Mouse (Mus musculus): ENCODE measurements at regions not wholly inside any gene's neighbourhood (a gene's known extent, or its start where the extent isn't known, plus 50 kb on each side); places are given as distances from the start of the nearest gene placed in this dataset.

- Histone ChIP-seq H3K27ac (no peak overlapping the region), H3K9ac (replicated peaks; ENCODE audit: low read length) (no peak overlapping the region), H3K4me2 (ENCODE audit: low read depth, low read length) (no peak overlapping the region), H3K4me1 (ENCODE audit: insufficient read depth, low read length) (no peaks in the 10 kb centered on the region), H3K4me3 (ENCODE audit: low read length) (no peak overlapping the region), H3K27me3 (ENCODE audit: insufficient read depth, low read length) (no peaks in the 10 kb centered on the region), H3K9me3 (ENCODE audit: low read length) (no peaks in the 10 kb centered on the region), H3K36me3 (ENCODE audit: insufficient read depth, low read length) (no peaks in the 10 kb centered on the region)
- ATAC-seq: no peak
- WGBS: 89% methylated on average over 2 of the region's 2 CpGs
- no peak for TF ChIP-seq CTCF (IDR thresholded peaks at IDR 0.05; ENCODE audit: low read depth)
- no peak for DNase-seq (ENCODE audit: low spot score)
Observed at GRCm38 (mm10) chr9:79216432-79216831, 502.2 kb downstream of the Col12a1 start.

GRCm38 (mm10) chr9:79233081-79233480 lies 485.6 kb downstream of the Col12a1 start:
- H3K4me2 ChIP-seq (ENCODE audit: low read depth, low read length): no peak overlapping the region
- no peaks in the 10 kb centered on the region for H3K4me1 ChIP-seq (ENCODE audit: insufficient read depth, low read length)
- H3K9me3 ChIP-seq (ENCODE audit: low read length): no peaks in the 10 kb centered on the region
- no peak for TF ChIP-seq CTCF (IDR thresholded peaks at IDR 0.05; ENCODE audit: low read depth)
- no peaks in the 10 kb centered on the region for H3K36me3 ChIP-seq (ENCODE audit: insufficient read depth, low read length)
- H3K27ac ChIP-seq: no peak overlapping the region
- WGBS: 80% methylated on average over 3 of the region's 3 CpGs
- DNase-seq (ENCODE audit: low spot score): no peak
- H3K4me3 ChIP-seq (ENCODE audit: low read length): no peak overlapping the region
- no peaks in the 10 kb centered on the region for H3K27me3 ChIP-seq (ENCODE audit: insufficient read depth, low read length)
- no peak overlapping the region for H3K9ac ChIP-seq (replicated peaks; ENCODE audit: low read length)
- no peak for ATAC-seq

- H3K27ac ChIP-seq: no peak overlapping the region
- no peaks in the 10 kb centered on the region for H3K4me1 ChIP-seq (ENCODE audit: insufficient read depth, low read length)
- H3K9ac ChIP-seq (replicated peaks; ENCODE audit: low read length): no peak overlapping the region
- H3K4me2 ChIP-seq (ENCODE audit: low read depth, low read length): no peak overlapping the region
- no peaks in the 10 kb centered on the region for H3K27me3 ChIP-seq (ENCODE audit: insufficient read depth, low read length)
- no peaks in the 10 kb centered on the region for H3K9me3 ChIP-seq (ENCODE audit: low read length)
- ATAC-seq: no peak
- 82% methylated on average over 1 of the region's 1 CpGs for WGBS
- no peaks in the 10 kb centered on the region for H3K36me3 ChIP-seq (ENCODE audit: insufficient read depth, low read length)
- no peak overlapping the region for H3K4me3 ChIP-seq (ENCODE audit: low read length)
- DNase-seq (ENCODE audit: low spot score): no peak
- no peak for TF ChIP-seq CTCF (IDR thresholded peaks at IDR 0.05; ENCODE audit: low read depth)
Observed at GRCm38 (mm10) chr9:79233751-79234150, 484.9 kb downstream of the Col12a1 start.

- ATAC-seq (peak; percentile 74), DNase-seq (ENCODE audit: low spot score) (peak; percentile 50)
- Histone ChIP-seq H3K27me3 (ENCODE audit: insufficient read depth, low read length) (no peaks in the 10 kb centered on the region), H3K4me3 (ENCODE audit: low read length) (no peak overlapping the region), H3K9me3 (ENCODE audit: low read length) (no peaks in the 10 kb centered on the region), H3K4me1 (ENCODE audit: insufficient read depth, low read length) (no peaks in the 10 kb centered on the region), H3K27ac (peak overlapping the region; percentile 54; the same call in 1 of the 2 replicates), H3K4me2 (ENCODE audit: low read depth, low read length) (0 out of 2 replicates have a peak overlapping the region, but pooled peaks have one; percentile 25), H3K36me3 (ENCODE audit: insufficient read depth, low read length) (no peaks in the 10 kb centered on the region), H3K9ac (replicated peaks; ENCODE audit: low read length) (no peak overlapping the region)
- TF ChIP-seq CTCF (IDR thresholded peaks at IDR 0.05; ENCODE audit: low read depth): peak; percentile 32
- WGBS: 54% methylated on average over 13 of the region's 13 CpGs
Observed at GRCm38 (mm10) chr9:79269646-79270213, 448.9 kb downstream of the Col12a1 start.

GRCm38 (mm10) chr9:79270256-79270655 lies 448.4 kb downstream of the Col12a1 start:
- no peaks in the 10 kb centered on the region for H3K4me1 ChIP-seq (ENCODE audit: insufficient read depth, low read length)
- no peaks in the 10 kb centered on the region for H3K36me3 ChIP-seq (ENCODE audit: insufficient read depth, low read length)
- 38% methylated on average over 2 of the region's 2 CpGs for WGBS
- peak; percentile 88 for DNase-seq (ENCODE audit: low spot score)
- no peak overlapping the region for H3K9ac ChIP-seq (replicated peaks; ENCODE audit: low read length)
- no peaks in the 10 kb centered on the region for H3K9me3 ChIP-seq (ENCODE audit: low read length)
- H3K4me3 ChIP-seq (ENCODE audit: low read length): no peak overlapping the region
- TF ChIP-seq CTCF (IDR thresholded peaks at IDR 0.05; ENCODE audit: low read depth): no peak
- ATAC-seq: peak; percentile 98
- H3K4me2 ChIP-seq (ENCODE audit: low read depth, low read length): no peak overlapping the region
- peak overlapping the region; percentile 54; the same call in 1 of the 2 replicates for H3K27ac ChIP-seq
- H3K27me3 ChIP-seq (ENCODE audit: insufficient read depth, low read length): no peaks in the 10 kb centered on the region

GRCm38 (mm10) chr9:79287849-79288248 lies 430.8 kb downstream of the Col12a1 start:
- Histone ChIP-seq H3K9ac (replicated peaks; ENCODE audit: low read length) (no peak overlapping the region), H3K4me1 (ENCODE audit: insufficient read depth, low read length) (no peaks in the 10 kb centered on the region), H3K4me2 (ENCODE audit: low read depth, low read length) (no peak overlapping the region), H3K27me3 (ENCODE audit: insufficient read depth, low read length) (no peaks in the 10 kb centered on the region), H3K9me3 (ENCODE audit: low read length) (no peaks in the 10 kb centered on the region), H3K27ac (no peak overlapping the region), H3K4me3 (ENCODE audit: low read length) (no peak overlapping the region), H3K36me3 (ENCODE audit: insufficient read depth, low read length) (no peaks in the 10 kb centered on the region)
- no peak for TF ChIP-seq CTCF (IDR thresholded peaks at IDR 0.05; ENCODE audit: low read depth)
- ATAC-seq (no peak), DNase-seq (ENCODE audit: low spot score) (no peak)
- WGBS: 84% methylated on average over 3 of the region's 3 CpGs

GRCm38 (mm10) chr9:79295306-79295705 lies 423.3 kb downstream of the Col12a1 start:
- Histone ChIP-seq H3K4me2 (ENCODE audit: low read depth, low read length) (no peak overlapping the region), H3K4me3 (ENCODE audit: low read length) (no peak overlapping the region), H3K27me3 (ENCODE audit: insufficient read depth, low read length) (no peaks in the 10 kb centered on the region), H3K36me3 (ENCODE audit: insufficient read depth, low read length) (no peaks in the 10 kb centered on the region), H3K4me1 (ENCODE audit: insufficient read depth, low read length) (no peaks in the 10 kb centered on the region), H3K9ac (replicated peaks; ENCODE audit: low read length) (no peak overlapping the region), H3K9me3 (ENCODE audit: low read length) (no peaks in the 10 kb centered on the region), H3K27ac (no peak overlapping the region)
- no peak for ATAC-seq
- WGBS: 80% methylated on average over 3 of the region's 3 CpGs
- TF ChIP-seq CTCF (IDR thresholded peaks at IDR 0.05; ENCODE audit: low read depth): no peak
- no peak for DNase-seq (ENCODE audit: low spot score)
